Mouse (Mus musculus) urinary bladder, adult 2 months (tissue): ENCODE measurements around the gene Ndufs2. TPM values are rescaled to one million over a fixed set of nuclear protein-coding genes. Genes with fewer than 3 reads are reported as not detected.

Source experiments
- DNase-seq: peaks from one replicate; pipeline ENCODE4 v3.0.0; 2022; ENCODE audit warnings: low spot score
- polyA plus RNA-seq: library from polyadenylated mRNA; depleted of rRNA; stranded (reverse); fragments of >200 nt; gene quantifications from 2 replicates; pipeline ENCODE4 v1.2.3, GENCODE M21; 2012; rRNA removed

Ndufs2 gene
- polyA plus RNA-seq, 1 experiment = 110 TPM

- DNase-seq = no peak
Observed at GRCm38 (mm10) chr1:171199532-171199931, 51.7 kb downstream of the Ndufs2 start.

GRCm38 (mm10) chr1:171195887-171196397 is 55.2 kb downstream of the Ndufs2 start, which contains the start of gene Pcp4l1:
Gene Pcp4l1 (minus strand): TSS chr1:171196268.
- DNase-seq = peak; percentile 37

GRCm38 (mm10) chr1:171195046-171195822 is 56.0 kb downstream of the Ndufs2 start:
- DNase-seq = no peak

GRCm38 (mm10) chr1:171193911-171194830 is 57.0 kb downstream of the Ndufs2 start:
- DNase-seq = no peak

- no peak for DNase-seq
Observed at GRCm38 (mm10) chr1:171193093-171193840, 57.9 kb downstream of the Ndufs2 start.

- DNase-seq = no peak
Observed at GRCm38 (mm10) chr1:171192283-171192682, 58.9 kb downstream of the Ndufs2 start.

GRCm38 (mm10) chr1:171190832-171191231 is 60.4 kb downstream of the Ndufs2 start:
- DNase-seq = no peak

GRCm38 (mm10) chr1:171189476-171190114 is 61.6 kb downstream of the Ndufs2 start:
- no peak for DNase-seq

GRCm38 (mm10) chr1:171189046-171189445 is 62.1 kb downstream of the Ndufs2 start:
- DNase-seq = no peak

- no peak for DNase-seq
Observed at GRCm38 (mm10) chr1:171187851-171188700, 63.1 kb downstream of the Ndufs2 start.

- DNase-seq = no peak
Observed at GRCm38 (mm10) chr1:171185655-171186054, 65.5 kb downstream of the Ndufs2 start.

Other genes starting within 250 kb of the Ndufs2 start
- 2.7 and 5.9 TPM in 2 replicates for gene Fcgr4, start 232.5 kb downstream of the Ndufs2 start, polyA plus RNA-seq
- gene Fcgr3, start 186.5 kb downstream of the Ndufs2 start, polyA plus RNA-seq = 30.3 and 31.5 TPM in 2 replicates
- gene Cfap126, start 137.5 kb downstream of the Ndufs2 start, polyA plus RNA-seq = 11.3 and 12.6 TPM in 2 replicates
- 286 and 310 TPM in 2 replicates for gene Sdhc, start 100.8 kb downstream of the Ndufs2 start, polyA plus RNA-seq
- 24.1 and 28.5 TPM in 2 replicates for gene Mpz, start 100.7 kb downstream of the Ndufs2 start, polyA plus RNA-seq
- gene Pcp4l1, start 55.1 kb downstream of the Ndufs2 start, polyA plus RNA-seq = 317 and 416 TPM in 2 replicates
- 0.04 TPM in 1 of 2 replicates, not detected in the other for gene Nr1i3, start 37.4 kb downstream of the Ndufs2 start, polyA plus RNA-seq
- 35.0 and 39.6 TPM in 2 replicates for gene Tomm40l, start 28.9 kb downstream of the Ndufs2 start, polyA plus RNA-seq
- 1.0 and 1.8 TPM in 2 replicates for gene Apoa2, start 26.3 kb downstream of the Ndufs2 start, polyA plus RNA-seq
- gene Fcer1g, start 17.0 kb downstream of the Ndufs2 start, polyA plus RNA-seq = 64.8 and 72.7 TPM in 2 replicates
- gene Adamts4, start 967 bp downstream of the Ndufs2 start, polyA plus RNA-seq = 0.43 and 0.46 TPM in 2 replicates
- 71.4 and 74.6 TPM in 2 replicates for gene B4galt3, start 18.9 kb upstream of the Ndufs2 start, polyA plus RNA-seq
- 91.3 and 136 TPM in 2 replicates for gene Ppox, start 29.8 kb upstream of the Ndufs2 start, polyA plus RNA-seq
- 44.7 and 48.4 TPM in 2 replicates for gene Usp21, start 36.6 kb upstream of the Ndufs2 start, polyA plus RNA-seq
- 78.1 and 81.2 TPM in 2 replicates for gene Ufc1, start 43.6 kb upstream of the Ndufs2 start, polyA plus RNA-seq
- 50.0 and 53.0 TPM in 2 replicates for gene Dedd, start 77.8 kb upstream of the Ndufs2 start, polyA plus RNA-seq
- 63.1 and 70.2 TPM in 2 replicates for gene Nit1, start 94.3 kb upstream of the Ndufs2 start, polyA plus RNA-seq
- 47.8 and 66.6 TPM in 2 replicates for gene Pfdn2, start 94.3 kb upstream of the Ndufs2 start, polyA plus RNA-seq
- 2.3 and 2.8 TPM in 2 replicates for gene Klhdc9, start 109.4 kb upstream of the Ndufs2 start, polyA plus RNA-seq
- gene Nectin4, start 118.7 kb upstream of the Ndufs2 start, polyA plus RNA-seq = 35.1 and 39.2 TPM in 2 replicates
- 4.2 and 5.0 TPM in 2 replicates for gene Arhgap30, start 137.6 kb upstream of the Ndufs2 start, polyA plus RNA-seq
- gene Usf1, start 159.9 kb upstream of the Ndufs2 start, polyA plus RNA-seq = 68.7 and 73.4 TPM in 2 replicates
- 5.4 and 8.4 TPM in 2 replicates for gene Tstd1, start 167.5 kb upstream of the Ndufs2 start, polyA plus RNA-seq
- gene F11r, start 186.1 kb upstream of the Ndufs2 start, polyA plus RNA-seq = 76.3 and 79.2 TPM in 2 replicates